Mouse (Mus musculus) liver, postnatal 0 days (tissue): ENCODE results near the gene Slc38a10. TPM values are rescaled to one million over a fixed set of nuclear protein-coding genes. Genes with fewer than 3 reads are reported as not detected.

Experiments
- ATAC-seq: fragments of 200-750 bp; cut with Nextera tagmentation; 2 replicates; pipeline ENCODE4 v1.8.0; 2017; ENCODE audit warnings: mild to moderate bottlenecking, moderate library complexity
- DNase-seq: peaks from one replicate; pipeline ENCODE4 v3.0.0-alpha.2; 2016
- H3K27ac ChIP-seq: fragments of 300-500 bp; sonication (generic); 2 replicates; pipeline ENCODE4 v1.5.1; 2014; ENCODE audit warnings: antibody characterized with exemption, moderate library complexity, mild to moderate bottlenecking, low read depth
- H3K27me3 ChIP-seq: fragments of 300-500 bp; sonication (generic); 2 replicates; pipeline ENCODE4 v1.6.1; 2014; ENCODE audit warnings: low read length, control low read depth, mixed read lengths; ENCODE audit not compliant: insufficient read depth
- H3K36me3 ChIP-seq: fragments of 300-500 bp; sonication (generic); replicated peaks from 2 replicates; pipeline ENCODE4 v1.6.1; 2014; ENCODE audit warnings: mild to moderate bottlenecking, control low read depth, low read length, moderate library complexity, mixed read lengths; ENCODE audit not compliant: insufficient read depth
- H3K4me1 ChIP-seq: fragments of 300-500 bp; sonication (generic); 2 replicates; pipeline ENCODE4 v1.6.1; 2014; ENCODE audit warnings: antibody characterized with exemption, mild to moderate bottlenecking, control low read depth; ENCODE audit not compliant: insufficient read depth
- H3K4me2 ChIP-seq: fragments of 300-500 bp; sonication (generic); 2 replicates; pipeline ENCODE4 v1.6.1; 2014; ENCODE audit warnings: low read depth, mild to moderate bottlenecking, low read length, moderate library complexity, mixed read lengths
- H3K4me3 ChIP-seq: fragments of 300-500 bp; sonication (generic); 2 replicates; pipeline ENCODE4 v1.5.1; 2014; ENCODE audit warnings: low read depth, low read length
- H3K9ac ChIP-seq: fragments of 300-500 bp; sonication (generic); replicated peaks from 2 replicates; pipeline ENCODE4 v1.6.1; 2014; ENCODE audit warnings: mild to moderate bottlenecking, moderate library complexity
- H3K9me3 ChIP-seq: fragments of 300-500 bp; sonication (generic); 2 replicates; pipeline ENCODE4 v1.6.1; 2016; ENCODE audit warnings: mild to moderate bottlenecking, control low read depth, low read length, mixed read lengths
- CTCF ChIP-seq: sonication (generic); IDR thresholded peaks from 2 replicates; pipeline ENCODE4 v1.5.1; 2016; ENCODE audit warnings: antibody characterized with exemption, low read depth
- EP300 ChIP-seq: IDR thresholded peaks from 2 replicates; pipeline ENCODE4 v1.6.1; 2016; ENCODE audit warnings: antibody characterized with exemption, low read depth, mild to moderate bottlenecking
- WGBS: fragments of 180-500 bp; shearing (Covaris S2); extraction: QIAGEN DNeasy Blood & Tissue Kit; methylation state at CpG from one replicate; pipeline ENCODE4 v1.1.7; 2014; ENCODE audit not compliant: insufficient replicate concordance; 5-methylcytosine and 5-hydroxymethylcytosine counted together
- polyA plus RNA-seq: library from polyadenylated mRNA; unstranded; fragments of >200 nt; fragmentation: Nextera tagmentation; extraction: Ambion mirVana; gene quantifications from 2 replicates; pipeline ENCODE4 v1.2.1, GENCODE M21; 2015

Slc38a10 gene
- polyA plus RNA-seq, 1 experiment from 2014 or later = 28.0 TPM

GRCm38 (mm10) chr11:120188481-120189441 is 37.6 kb upstream of the Slc38a10 start:
- peak overlapping the region; percentile 76 for H3K9ac ChIP-seq

GRCm38 (mm10) chr11:120188102-120188480 is 36.9 kb upstream of the Slc38a10 start:
- under 1% methylated on average over 24 of the region's 24 CpGs for WGBS
- H3K4me3 ChIP-seq = peak overlapping the region; percentile 68
- DNase-seq (peak; percentile 36), ATAC-seq (no peak)
- no peaks in the 10 kb centered on the region for H3K36me3 ChIP-seq
- peak overlapping the region; percentile 87 for H3K27ac ChIP-seq
- H3K4me1 ChIP-seq = peaks cover 15% of the 10 kb centered on the region
- peak overlapping the region; percentile 76 for H3K9ac ChIP-seq
- TF ChIP-seq CTCF = no peak
- no peak for TF ChIP-seq EP300
- H3K9me3 ChIP-seq = no peaks in the 10 kb centered on the region
- peaks cover 48% of the 10 kb centered on the region for H3K27me3 ChIP-seq
- peak overlapping the region; percentile 83 for H3K4me2 ChIP-seq

More at GRCm38 (mm10) chr11:120188481-120189441, 37.6 kb upstream of the Slc38a10 start:
- H3K4me3 ChIP-seq = peak overlapping the region; percentile 68
- ATAC-seq (no peak), DNase-seq (peak; percentile 47)
- no peaks in the 10 kb centered on the region for H3K36me3 ChIP-seq
- H3K27me3 ChIP-seq = peaks cover 48% of the 10 kb centered on the region
- H3K4me1 ChIP-seq = peaks cover 15% of the 10 kb centered on the region
- H3K4me2 ChIP-seq = peak overlapping the region; percentile 83
- H3K9me3 ChIP-seq = no peaks in the 10 kb centered on the region
- no peak for TF ChIP-seq CTCF
- TF ChIP-seq EP300 = no peak
- WGBS = under 1% methylated on average over 40 of the region's 41 CpGs
- peak overlapping the region; percentile 87 for H3K27ac ChIP-seq

- H3K9me3 ChIP-seq = no peaks in the 10 kb centered on the region
- WGBS = 9% methylated on average over 43 of the region's 43 CpGs
- peak overlapping the region; percentile 83 for H3K4me2 ChIP-seq
- peak; percentile 36 for DNase-seq
- TF ChIP-seq EP300 = no peak
- no peak for TF ChIP-seq CTCF
- H3K27me3 ChIP-seq = peaks cover 48% of the 10 kb centered on the region
- no peak for ATAC-seq
- H3K36me3 ChIP-seq = no peaks in the 10 kb centered on the region
- H3K27ac ChIP-seq = peak overlapping the region; percentile 41
- peak overlapping the region; percentile 68 for H3K4me3 ChIP-seq
- peaks cover 15% of the 10 kb centered on the region for H3K4me1 ChIP-seq
- H3K9ac ChIP-seq = peak overlapping the region; percentile 76
These were observed 36.3 kb upstream of the Slc38a10 start for GRCm38 (mm10) chr11:120187236-120188101.

GRCm38 (mm10) chr11:120186821-120187235 is 35.7 kb upstream of the Slc38a10 start:
- no peak for TF ChIP-seq CTCF
- TF ChIP-seq EP300 = no peak
- H3K4me2 ChIP-seq = peak overlapping the region; percentile 83
- peak; percentile 44 for DNase-seq
- no peaks in the 10 kb centered on the region for H3K9me3 ChIP-seq
- ATAC-seq = no peak
- peaks cover 48% of the 10 kb centered on the region for H3K27me3 ChIP-seq
- 18% methylated on average over 20 of the region's 20 CpGs for WGBS
- peaks cover 15% of the 10 kb centered on the region for H3K4me1 ChIP-seq
- no peaks in the 10 kb centered on the region for H3K36me3 ChIP-seq
- peak overlapping the region; percentile 76 for H3K9ac ChIP-seq
- peak overlapping the region; percentile 68 for H3K4me3 ChIP-seq
- no peak overlapping the region; the same call in 1 of the 2 replicates for H3K27ac ChIP-seq

GRCm38 (mm10) chr11:120186145-120186740 is 35.1 kb upstream of the Slc38a10 start:
- TF ChIP-seq EP300 (no peak), CTCF (no peak)
- no peaks in the 10 kb centered on the region for H3K36me3 ChIP-seq
- H3K4me2 ChIP-seq = peak overlapping the region; percentile 83
- H3K9ac ChIP-seq = peak overlapping the region; percentile 76
- peaks cover 15% of the 10 kb centered on the region for H3K4me1 ChIP-seq
- H3K9me3 ChIP-seq = no peaks in the 10 kb centered on the region
- DNase-seq (no peak), ATAC-seq (no peak)
- peaks cover 48% of the 10 kb centered on the region for H3K27me3 ChIP-seq
- H3K4me3 ChIP-seq = peak overlapping the region; percentile 68
- H3K27ac ChIP-seq = peak overlapping the region; percentile 77
- 24% methylated on average over 18 of the region's 18 CpGs for WGBS
